Mouse (Mus musculus) lung, adult 2 months (tissue): Measurements from ENCODE around the gene Coq10b.

Experiments used
- CTCF ChIP-seq: fragments of 200-500 bp; IDR thresholded peaks from 2 replicates; pipeline ENCODE4 v1.5.1; 2011; ENCODE audit warnings: mild to moderate bottlenecking, low read length, control low read depth; ENCODE audit not compliant: insufficient read depth
- POLR2A ChIP-seq: fragments of 200-500 bp; IDR thresholded peaks from 2 replicates; pipeline ENCODE4 v1.6.1; 2011; ENCODE audit warnings: low read depth, mild to moderate bottlenecking, control low read depth, low read length, borderline replicate concordance; ENCODE audit errors: extremely low read depth

- no peak for TF ChIP-seq CTCF
- TF ChIP-seq POLR2A, result no peak
Measured at GRCm38 (mm10) chr1:55055322-55056115, 2.9 kb downstream of the Coq10b start.
